Mouse (Mus musculus): ENCODE results near the gene Slc9a3r1. TPM values are rescaled to one million over a fixed set of nuclear protein-coding genes. Genes with fewer than 3 reads are reported as not detected.

Slc9a3r1 gene
- polyA plus RNA-seq (2016; fragmentation: Nextera tagmentation; extraction: Ambion mirVana), result 39.6 and 49.8 TPM in 2 replicates

GRCm38 (mm10) chr11:115162832-115163480 is at the start of gene Slc9a3r1:
Slc9a3r1 (plus strand) TSS chr11:115163341.
- Histone ChIP-seq H3K4me1 (replicated peaks) (peaks cover 71% of the 10 kb centered on the region), H3K36me3 (no peaks in the 10 kb centered on the region), H3K9me3 (no peaks in the 10 kb centered on the region), H3K4me3 (peak within 1 kb of the TSS; percentile 75), H3K27ac (peak within 1 kb of the TSS; percentile 85), H3K27me3 (ENCODE audit: insufficient read depth, poor library complexity, severe bottlenecking) (peaks cover 56% of the 10 kb centered on the region)
- DNase-seq (ENCODE audit: low spot score), result peak; percentile 97
- under 1% methylated on average over 47 of the region's 47 CpGs for WGBS

- Histone ChIP-seq H3K27ac (no peak overlapping the region), H3K9me3 (no peaks in the 10 kb centered on the region), H3K36me3 (no peaks in the 10 kb centered on the region), H3K27me3 (ENCODE audit: insufficient read depth, poor library complexity, severe bottlenecking) (no peaks in the 10 kb centered on the region; the same call in 1 of the 2 replicates), H3K4me3 (no peak overlapping the region), H3K4me1 (replicated peaks) (no peaks in the 10 kb centered on the region)
- no peak for DNase-seq (ENCODE audit: low spot score)
- 75% methylated on average over 9 of the region's 9 CpGs for WGBS
Measured at GRCm38 (mm10) chr11:115119409-115119808, 43.7 kb upstream of the Slc9a3r1 start.

- DNase-seq (ENCODE audit: low spot score), result no peak
- whole genome bisulfite sequencing, result 84% methylated on average over 4 of the region's 4 CpGs
- no peaks in the 10 kb centered on the region for H3K4me1 ChIP-seq (replicated peaks)
- H3K4me3 ChIP-seq, result no peak overlapping the region
- no peaks in the 10 kb centered on the region for H3K9me3 ChIP-seq
- no peaks in the 10 kb centered on the region for H3K36me3 ChIP-seq
- no peaks in the 10 kb centered on the region for H3K27me3 ChIP-seq (ENCODE audit: insufficient read depth, poor library complexity, severe bottlenecking)
- no peak overlapping the region for H3K27ac ChIP-seq
Measured at GRCm38 (mm10) chr11:115128483-115128882, 34.7 kb upstream of the Slc9a3r1 start.

GRCm38 (mm10) chr11:115129508-115130126 is 33.5 kb upstream of the Slc9a3r1 start:
- no peaks in the 10 kb centered on the region for H3K4me1 ChIP-seq (replicated peaks)
- H3K36me3 ChIP-seq, result no peaks in the 10 kb centered on the region
- WGBS, result 90% methylated on average over 13 of the region's 13 CpGs
- H3K4me3 ChIP-seq, result no peak overlapping the region
- H3K9me3 ChIP-seq, result no peaks in the 10 kb centered on the region
- H3K27ac ChIP-seq, result no peak overlapping the region
- H3K27me3 ChIP-seq (ENCODE audit: insufficient read depth, poor library complexity, severe bottlenecking), result no peaks in the 10 kb centered on the region
- DNase-seq (ENCODE audit: low spot score), result no peak

- Histone ChIP-seq H3K27me3 (ENCODE audit: insufficient read depth, poor library complexity, severe bottlenecking) (no peaks in the 10 kb centered on the region), H3K27ac (no peak overlapping the region), H3K4me1 (replicated peaks) (no peaks in the 10 kb centered on the region), H3K36me3 (no peaks in the 10 kb centered on the region), H3K4me3 (no peak overlapping the region), H3K9me3 (no peaks in the 10 kb centered on the region)
- DNase-seq (ENCODE audit: low spot score), result no peak
- 88% methylated on average over 8 of the region's 8 CpGs for WGBS
Measured at GRCm38 (mm10) chr11:115131768-115132381, 31.3 kb upstream of the Slc9a3r1 start.

- H3K4me3 ChIP-seq, result no peak within 1 kb of the TSS
- H3K27ac ChIP-seq, result no peak within 1 kb of the TSS
- no peaks in the 10 kb centered on the region for H3K27me3 ChIP-seq (ENCODE audit: insufficient read depth, poor library complexity, severe bottlenecking)
- DNase-seq (ENCODE audit: low spot score), result no peak
- H3K4me1 ChIP-seq (replicated peaks), result no peaks in the 10 kb centered on the region
- no peaks in the 10 kb centered on the region for H3K9me3 ChIP-seq
- WGBS, result 78% methylated on average over 8 of the region's 8 CpGs
- H3K36me3 ChIP-seq, result no peaks in the 10 kb centered on the region
Measured at GRCm38 (mm10) chr11:115133800-115134199, 29.3 kb upstream of the Slc9a3r1 start, which contains the start of gene Cd300lf. Cd300lf (minus strand) TSS chr11:115133992.

- Histone ChIP-seq H3K9me3 (no peaks in the 10 kb centered on the region), H3K36me3 (no peaks in the 10 kb centered on the region), H3K4me3 (no peak overlapping the region), H3K27ac (no peak overlapping the region), H3K4me1 (replicated peaks) (no peaks in the 10 kb centered on the region), H3K27me3 (ENCODE audit: insufficient read depth, poor library complexity, severe bottlenecking) (no peaks in the 10 kb centered on the region)
- no peak for DNase-seq (ENCODE audit: low spot score)
- WGBS, result 89% methylated on average over 5 of the region's 5 CpGs
Measured at GRCm38 (mm10) chr11:115138597-115139262, 24.4 kb upstream of the Slc9a3r1 start.

- H3K36me3 ChIP-seq, result no peaks in the 10 kb centered on the region
- no peaks in the 10 kb centered on the region for H3K4me1 ChIP-seq (replicated peaks)
- no peaks in the 10 kb centered on the region for H3K27me3 ChIP-seq (ENCODE audit: insufficient read depth, poor library complexity, severe bottlenecking)
- no peak overlapping the region for H3K4me3 ChIP-seq
- DNase-seq (ENCODE audit: low spot score), result no peak
- 81% methylated on average over 2 of the region's 2 CpGs for WGBS
- H3K27ac ChIP-seq, result no peak overlapping the region
- no peaks in the 10 kb centered on the region for H3K9me3 ChIP-seq
Measured at GRCm38 (mm10) chr11:115141970-115142369, 21.2 kb upstream of the Slc9a3r1 start.

- 84% methylated on average over 4 of the region's 4 CpGs for WGBS
- no peak overlapping the region for H3K4me3 ChIP-seq
- no peak for DNase-seq (ENCODE audit: low spot score)
Measured at GRCm38 (mm10) chr11:115147813-115148212, 15.3 kb upstream of the Slc9a3r1 start.

GRCm38 (mm10) chr11:115150741-115151254 is 12.3 kb upstream of the Slc9a3r1 start:
- no peak overlapping the region for H3K4me3 ChIP-seq
- WGBS, result 84% methylated on average over 6 of the region's 6 CpGs
- H3K36me3 ChIP-seq, result no peaks in the 10 kb centered on the region
- peaks cover 37% of the 10 kb centered on the region for H3K4me1 ChIP-seq (replicated peaks)
- peaks cover 36% of the 10 kb centered on the region for H3K27me3 ChIP-seq (ENCODE audit: insufficient read depth, poor library complexity, severe bottlenecking)
- H3K9me3 ChIP-seq, result 0 out of 2 replicates have a peak, but pooled peaks cover 4% of the 10 kb centered on the region
- no peak overlapping the region for H3K27ac ChIP-seq
- DNase-seq (ENCODE audit: low spot score), result no peak

More at GRCm38 (mm10) chr11:115147813-115148212, 15.3 kb upstream of the Slc9a3r1 start:
- Histone ChIP-seq H3K27ac (no peak overlapping the region), H3K4me1 (replicated peaks) (peaks cover 13% of the 10 kb centered on the region), H3K27me3 (ENCODE audit: insufficient read depth, poor library complexity, severe bottlenecking) (peaks cover 6% of the 10 kb centered on the region), H3K36me3 (no peaks in the 10 kb centered on the region), H3K9me3 (0 out of 2 replicates have a peak, but pooled peaks cover 4% of the 10 kb centered on the region)

- Histone ChIP-seq H3K27me3 (ENCODE audit: insufficient read depth, poor library complexity, severe bottlenecking) (peaks cover 47% of the 10 kb centered on the region), H3K4me3 (peak overlapping the region; percentile 52), H3K27ac (peak overlapping the region; percentile 78), H3K4me1 (replicated peaks) (peaks cover 37% of the 10 kb centered on the region), H3K9me3 (0 out of 2 replicates have a peak, but pooled peaks cover 4% of the 10 kb centered on the region), H3K36me3 (no peaks in the 10 kb centered on the region)
- DNase-seq (ENCODE audit: low spot score), result peak; percentile 89
- WGBS, result 10% methylated on average over 15 of the region's 15 CpGs
Measured at GRCm38 (mm10) chr11:115151755-115152429, 11.2 kb upstream of the Slc9a3r1 start.

GRCm38 (mm10) chr11:115153088-115153487 is 10.1 kb upstream of the Slc9a3r1 start:
- H3K36me3 ChIP-seq, result no peaks in the 10 kb centered on the region
- H3K4me3 ChIP-seq, result no peak overlapping the region
- WGBS, result 76% methylated on average over 9 of the region's 9 CpGs
- H3K27me3 ChIP-seq (ENCODE audit: insufficient read depth, poor library complexity, severe bottlenecking), result peaks cover 59% of the 10 kb centered on the region
- DNase-seq (ENCODE audit: low spot score), result no peak
- peaks cover 43% of the 10 kb centered on the region for H3K4me1 ChIP-seq (replicated peaks)
- H3K9me3 ChIP-seq, result 0 out of 2 replicates have a peak, but pooled peaks cover 4% of the 10 kb centered on the region
- H3K27ac ChIP-seq, result no peak overlapping the region

Data from hindbrain, embryonic 10.5 days (tissue).